Mouse (Mus musculus) telencephalon, adult 2 months (tissue): ENCODE data around the gene Prim1.
"Not testable (repeated sequence)": the region's sequence is repeated elsewhere in the genome, so short reads cannot be mapped to it uniquely, and the experiment has no call there.

Source experiments
- DNase-seq: peaks from one replicate; pipeline ENCODE4 v3.0.0-alpha.2; 2011; ENCODE audit warnings: low read depth, low spot score

Prim1 gene

DNA sequence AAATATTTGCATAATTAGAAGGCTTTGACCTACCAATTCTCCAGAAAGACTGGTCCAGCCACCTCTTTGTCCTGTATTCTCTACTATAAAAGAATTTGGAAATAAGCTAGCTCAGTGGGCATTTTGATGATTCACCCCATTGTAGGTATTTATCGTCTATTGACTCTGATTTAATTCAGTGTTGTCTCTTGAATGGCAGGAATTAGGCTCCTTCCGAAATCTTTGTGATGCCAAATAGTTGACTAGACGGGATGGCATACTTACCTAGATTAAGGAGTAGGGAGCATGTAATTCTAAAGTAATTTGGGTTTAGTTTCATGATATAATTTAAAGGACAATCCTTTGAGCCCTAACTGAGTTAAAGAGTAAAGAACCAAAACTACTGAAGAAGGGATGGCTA is 23.0 kb downstream of the Prim1 start:
- DNase-seq: no peak

DNA sequence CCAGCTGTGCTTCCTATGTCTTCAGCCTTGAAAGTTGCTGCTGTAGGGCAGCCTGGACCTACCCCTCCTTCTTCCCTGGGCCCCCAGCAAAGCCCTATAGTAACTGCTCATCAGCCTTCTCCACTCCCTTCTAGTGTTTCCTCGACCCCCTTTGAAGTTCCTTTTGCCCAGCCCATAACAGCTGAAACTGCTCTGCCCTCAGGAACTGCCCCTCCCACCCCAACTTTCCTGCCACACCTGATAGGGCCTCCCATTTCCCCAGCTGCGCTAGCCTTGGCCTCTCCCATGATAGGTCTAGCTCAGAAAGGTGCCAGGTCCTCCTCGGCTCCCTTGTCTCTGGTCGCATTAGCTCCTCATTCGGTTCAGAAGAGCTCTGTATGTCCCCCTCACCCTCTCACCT is 24.2 kb downstream of the Prim1 start:
- DNase-seq: no peak

GRCm38 (mm10) chr10:128039858-128040257 is 24.9 kb downstream of the Prim1 start:
- DNase-seq: no peak

DNA sequence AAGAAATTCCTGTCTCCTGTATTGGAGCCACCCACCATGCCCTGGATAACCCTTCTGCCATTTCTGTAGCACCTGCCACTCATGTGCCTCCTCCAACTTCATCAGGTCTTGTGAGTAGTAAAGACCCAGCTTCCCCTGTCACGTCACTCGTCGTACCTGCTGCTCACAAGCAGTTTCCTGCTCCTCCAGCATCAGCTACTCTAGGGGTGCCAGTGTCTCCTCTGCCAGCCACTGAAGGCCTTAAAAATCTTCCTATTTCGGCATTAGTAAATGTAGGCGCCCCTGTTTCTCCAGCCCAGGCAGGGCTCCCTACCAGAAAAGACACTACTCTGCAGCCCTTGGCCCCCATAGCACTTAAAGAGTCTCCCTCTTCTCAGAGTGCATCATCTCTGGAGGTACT is 25.3 kb downstream of the Prim1 start:
- DNase-seq: no peak

DNA sequence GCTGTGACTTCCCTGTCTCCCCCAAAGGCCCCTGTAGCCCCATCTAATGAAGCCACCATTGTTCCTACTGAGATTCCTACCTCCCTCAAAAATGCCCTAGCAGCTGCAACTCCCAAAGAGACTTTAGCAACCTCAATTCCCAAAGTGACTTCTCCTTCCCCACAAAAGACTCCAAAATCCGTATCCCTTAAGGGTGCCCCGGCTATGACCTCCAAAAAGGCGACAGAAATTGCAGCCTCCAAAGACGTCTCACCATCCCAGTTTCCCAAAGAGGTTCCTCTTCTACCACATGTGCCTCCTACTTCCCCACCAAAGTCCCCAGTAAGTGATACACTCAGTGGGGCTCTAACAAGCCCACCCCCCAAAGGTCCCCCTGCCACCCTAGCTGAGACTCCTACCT is 26.7 kb downstream of the Prim1 start:
- no peak for DNase-seq

DNA sequence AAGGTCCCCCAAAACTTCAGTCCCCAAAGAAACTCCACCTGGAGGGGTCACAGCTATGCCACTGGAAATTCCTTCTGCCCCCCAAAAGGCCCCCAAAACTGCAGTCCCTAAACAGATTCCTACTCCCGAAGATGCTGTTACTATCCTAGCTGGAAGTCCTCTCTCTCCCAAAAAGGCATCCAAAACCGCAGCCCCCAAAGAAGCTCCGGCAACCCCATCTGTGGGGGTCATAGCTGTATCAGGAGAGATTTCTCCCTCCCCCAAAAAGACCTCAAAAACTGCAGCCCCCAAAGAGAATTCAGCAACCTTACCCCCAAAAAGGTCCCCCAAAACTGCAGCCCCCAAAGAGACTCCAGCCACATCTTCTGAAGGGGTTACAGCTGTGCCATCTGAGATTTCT is 27.5 kb downstream of the Prim1 start:
- DNase-seq: no peak

GRCm38 (mm10) chr10:128043041-128043835 is 28.3 kb downstream of the Prim1 start:
- DNase-seq: no peak

DNA sequence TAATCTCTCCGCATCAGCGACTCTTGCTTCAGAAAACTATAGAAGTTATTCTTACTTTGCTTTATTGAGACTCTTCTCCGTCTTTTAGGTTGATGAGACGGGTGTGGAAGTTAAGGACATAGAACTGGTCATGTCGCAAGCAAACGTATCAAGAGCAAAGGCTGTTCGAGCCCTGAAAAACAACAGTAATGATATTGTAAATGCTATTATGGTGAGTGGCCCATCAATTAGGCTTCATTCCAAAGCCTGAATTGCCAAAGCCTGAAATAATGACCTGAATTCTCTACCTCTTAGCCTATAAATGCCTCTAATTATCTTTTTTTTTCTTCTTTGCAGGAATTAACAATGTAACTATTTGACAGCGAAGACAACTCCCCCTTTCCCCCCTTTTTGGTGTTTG is 33.2 kb downstream of the Prim1 start:
- DNase-seq: no peak

- no peak for DNase-seq
These were observed 34.8 kb downstream of the Prim1 start for GRCm38 (mm10) chr10:128049741-128050140.

- no peak for DNase-seq
These were observed 35.4 kb downstream of the Prim1 start for GRCm38 (mm10) chr10:128050355-128050754.

- DNase-seq: no peak
These were observed 36.6 kb downstream of the Prim1 start for GRCm38 (mm10) chr10:128051589-128051988.

GRCm38 (mm10) chr10:128052136-128052535 is 37.2 kb downstream of the Prim1 start:
- DNase-seq: not testable (repeated sequence)

- no peak for DNase-seq
These were observed 38.0 kb downstream of the Prim1 start for GRCm38 (mm10) chr10:128053001-128053400.

DNA sequence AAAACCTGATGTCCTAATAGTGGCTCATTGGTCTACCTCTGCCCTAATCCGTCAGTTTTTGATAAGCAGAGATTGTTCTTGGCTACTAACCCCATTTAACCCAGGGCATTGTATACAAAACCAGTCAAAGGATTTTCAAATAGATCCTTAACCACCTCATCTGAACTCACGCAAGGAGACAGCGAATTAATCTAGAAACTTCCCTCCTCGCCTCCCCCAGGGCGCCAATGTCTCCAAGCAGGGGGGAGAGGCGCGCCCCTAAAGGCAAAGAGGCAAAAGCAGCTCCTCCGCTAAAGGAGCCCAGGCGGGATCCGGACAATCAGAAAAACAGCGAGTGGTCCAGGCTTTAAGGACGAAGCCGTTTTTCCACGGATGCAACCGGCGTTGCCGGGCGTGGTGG is 43.2 kb downstream of the Prim1 start:
- no peak for DNase-seq

DNA sequence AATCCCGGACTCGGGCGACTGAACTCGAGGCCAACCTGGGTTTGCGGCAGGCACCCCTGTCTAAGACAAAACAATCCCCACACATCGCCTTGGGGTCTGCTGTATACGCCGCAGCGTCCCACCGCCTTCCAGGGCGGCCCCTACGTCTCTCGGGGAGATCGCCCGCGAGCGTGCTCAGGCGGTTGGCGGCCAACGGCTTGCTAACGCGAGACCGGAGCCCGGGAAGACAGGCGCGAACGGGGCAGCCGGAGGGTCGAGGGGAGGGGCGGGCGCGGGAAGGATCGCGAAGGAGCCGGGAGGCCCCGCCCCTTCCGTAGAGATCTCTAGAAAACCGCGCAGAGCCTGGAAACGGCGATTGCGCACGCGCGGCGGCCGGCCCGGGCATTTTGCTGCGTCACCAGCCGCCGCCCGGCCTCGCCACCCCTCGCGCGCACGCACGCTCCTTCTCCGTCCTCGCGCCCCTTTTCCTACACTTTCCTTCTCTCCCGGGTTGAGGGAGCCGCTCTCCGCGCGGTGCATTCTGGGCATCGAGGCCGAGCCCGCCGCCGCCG is 43.7 kb downstream of the Prim1 start, which contains the start of gene Ptges3:
Gene Ptges3, plus strand, starts transcription at position 354 of the 551 bp plus-strand sequence.
- DNase-seq: peak; percentile 88

GRCm38 (mm10) chr10:128059207-128059981 is 44.4 kb downstream of the Prim1 start:
- DNase-seq: peak; percentile 23

- DNase-seq: no peak
These were observed 46.1 kb downstream of the Prim1 start for GRCm38 (mm10) chr10:128061109-128061508.

GRCm38 (mm10) chr10:128062221-128062989 is 47.4 kb downstream of the Prim1 start:
- DNase-seq: no peak

- DNase-seq: no peak
These were observed 51.1 kb downstream of the Prim1 start for GRCm38 (mm10) chr10:128066072-128066471.

GRCm38 (mm10) chr10:128069201-128069600 is 54.2 kb downstream of the Prim1 start:
- no peak for DNase-seq

GRCm38 (mm10) chr10:128070432-128070831 is 55.5 kb downstream of the Prim1 start:
- not testable (repeated sequence) for DNase-seq

DNA sequence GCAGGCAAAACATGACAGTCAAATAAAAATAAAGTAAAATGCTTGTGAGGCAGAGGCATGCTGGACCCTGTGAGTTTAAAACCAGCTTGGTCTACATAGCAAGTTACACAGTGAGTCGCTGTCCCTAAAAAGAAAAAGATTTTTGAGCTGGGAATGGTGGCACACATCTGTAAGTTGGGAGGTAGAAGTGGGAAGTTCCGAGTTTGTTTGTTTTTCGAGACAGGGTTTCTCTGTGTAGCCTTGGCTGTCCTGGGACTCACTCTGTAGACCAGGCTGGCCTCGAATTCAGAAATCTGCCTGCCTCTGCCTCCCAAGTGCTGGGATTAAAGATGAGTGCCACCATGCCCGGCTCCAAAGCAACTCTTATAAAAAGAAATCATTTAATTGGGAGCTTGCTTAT is 63.3 kb downstream of the Prim1 start:
- DNase-seq: not testable (repeated sequence)
